Mouse (Mus musculus): ENCODE data around the gene Olfr705. TPM values are rescaled to one million over a fixed set of nuclear protein-coding genes. Genes with fewer than 3 reads are reported as not detected.
"Not testable (repeated sequence)": the region's sequence is repeated elsewhere in the genome, so short reads cannot be mapped to it uniquely, and the experiment has no call there.

The Olfr705 gene
- polyA plus RNA-seq (2016; fragmentation: Nextera tagmentation; extraction: Ambion mirVana), result not detected in 2 replicates

DNA sequence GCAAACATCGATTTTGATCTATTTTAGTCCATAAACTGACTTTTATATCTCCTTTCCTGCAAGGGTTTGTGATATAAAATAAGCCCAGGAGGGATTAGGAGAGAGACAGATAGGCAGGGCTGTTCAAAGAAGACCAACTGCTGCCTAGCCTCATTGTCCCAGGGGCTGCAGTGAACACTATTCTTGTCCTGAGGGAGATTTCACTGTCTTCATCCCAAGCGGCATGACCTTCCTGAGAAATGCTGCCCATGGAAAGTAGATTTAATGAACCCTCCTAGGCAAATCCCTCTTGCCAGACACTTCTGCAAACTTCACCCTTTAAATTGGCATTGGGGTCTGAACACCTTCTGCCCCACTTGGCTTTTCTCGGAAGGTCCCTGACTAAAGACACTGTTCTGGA lies at the start of gene Olfr705:
Gene Olfr705, minus strand, starts transcription at position 101 of the 400 bp plus-strand sequence.
- Histone ChIP-seq H3K4me1 (replicated peaks) (no peaks in the 10 kb centered on the region), H3K27me3 (ENCODE audit: insufficient read depth, poor library complexity, severe bottlenecking) (no peaks in the 10 kb centered on the region), H3K4me3 (no peak within 1 kb of the TSS), H3K27ac (no peak within 1 kb of the TSS), H3K36me3 (no peaks in the 10 kb centered on the region), H3K9me3 (no peaks in the 10 kb centered on the region)
- WGBS, result 86% methylated on average over 3 of the region's 3 CpGs
- DNase-seq (ENCODE audit: low spot score), result no peak

DNA sequence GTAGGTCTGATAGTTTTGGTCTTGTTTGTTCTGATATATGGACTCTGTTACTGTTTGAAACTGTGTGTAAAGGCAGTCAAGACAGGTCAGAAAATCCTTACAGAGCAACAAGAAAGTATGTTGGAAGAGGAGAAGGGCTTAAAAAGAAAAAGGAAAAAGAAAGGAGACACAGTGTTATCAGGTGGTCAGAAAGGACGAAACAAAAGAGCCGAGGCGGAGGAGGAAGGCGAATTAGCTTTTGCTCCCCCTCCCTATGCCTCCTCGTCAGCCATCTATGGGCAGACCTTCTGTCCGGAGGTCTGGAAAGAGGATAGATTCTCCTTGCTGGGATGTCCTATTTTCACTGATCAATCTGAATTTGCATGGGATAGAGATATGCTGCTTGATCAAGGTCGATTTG lies 44.3 kb upstream of the Olfr705 start:
- not testable (repeated sequence) for DNase-seq (ENCODE audit: low spot score); H3K27ac ChIP-seq; H3K4me3 ChIP-seq; H3K27me3 ChIP-seq (ENCODE audit: insufficient read depth, poor library complexity, severe bottlenecking); H3K4me1 ChIP-seq (replicated peaks); H3K36me3 ChIP-seq; H3K9me3 ChIP-seq
- WGBS, result 91% methylated on average over 7 of the region's 7 CpGs

- WGBS, result 80% methylated on average over 2 of the region's 2 CpGs
- Histone ChIP-seq H3K27ac (no peak within 1 kb of the TSS), H3K4me3 (no peak within 1 kb of the TSS), H3K27me3 (ENCODE audit: insufficient read depth, poor library complexity, severe bottlenecking) (no peaks in the 10 kb centered on the region), H3K4me1 (replicated peaks) (no peaks in the 10 kb centered on the region), H3K36me3 (no peaks in the 10 kb centered on the region), H3K9me3 (no peaks in the 10 kb centered on the region)
- no peak for DNase-seq (ENCODE audit: low spot score)
These were observed 31.0 kb upstream of the Olfr705 start, which contains the start of gene Olfr1532-ps1 for GRCm38 (mm10) chr7:106907676-106908075. TSS of gene Olfr1532-ps1 (plus strand) at chr7:106908001.

DNA sequence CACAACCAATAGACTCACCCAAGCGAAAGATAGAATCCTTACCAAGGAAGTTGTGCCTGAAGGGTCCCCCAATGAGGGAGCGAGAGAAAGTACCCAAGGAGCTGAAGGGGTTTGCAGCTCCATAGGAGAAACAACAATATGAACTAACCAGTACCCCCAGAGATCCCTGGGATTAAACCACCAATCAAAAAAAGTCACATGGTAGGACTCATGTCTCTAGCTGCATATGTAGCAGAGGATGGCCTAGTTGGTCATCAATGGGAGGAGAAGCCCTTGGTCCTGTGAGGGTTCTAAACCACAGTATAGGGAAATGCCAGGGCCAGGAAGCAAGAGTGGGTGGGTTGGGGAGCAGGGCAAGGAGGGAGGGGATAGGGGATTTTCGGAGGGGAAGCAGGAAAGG lies 24.4 kb upstream of the Olfr705 start, which contains the start of gene Olfr707:
Gene Olfr707, minus strand, starts transcription at position 101 of the 400 bp plus-strand sequence.
- H3K4me1 ChIP-seq (replicated peaks); H3K9me3 ChIP-seq; H3K36me3 ChIP-seq; H3K27me3 ChIP-seq (ENCODE audit: insufficient read depth, poor library complexity, severe bottlenecking); DNase-seq (ENCODE audit: low spot score); H3K4me3 ChIP-seq; H3K27ac ChIP-seq: not testable (repeated sequence)
- 88% methylated on average over 3 of the region's 3 CpGs for WGBS

DNA sequence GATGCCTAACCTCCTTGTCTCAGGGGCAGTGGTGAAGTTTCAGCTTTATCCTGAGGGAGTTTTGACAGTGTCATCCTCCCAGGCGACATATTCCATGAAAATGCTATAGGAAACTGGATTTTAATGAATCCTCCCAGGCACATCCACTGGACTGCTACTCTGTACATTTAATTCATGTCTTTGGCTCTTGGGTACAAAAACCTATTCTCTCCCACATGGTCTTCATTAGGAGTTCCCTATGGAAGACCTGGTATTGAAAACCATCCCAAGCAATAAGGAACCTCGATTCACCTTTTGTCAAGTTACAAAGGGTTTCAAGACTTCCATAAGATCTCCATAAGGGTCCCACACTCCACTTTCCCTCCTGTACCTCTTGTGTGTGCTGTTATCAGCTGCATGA lies 11.4 kb upstream of the Olfr705 start, which contains the start of gene Olfr706:
Gene Olfr706, minus strand, starts transcription at position 101 of the 400 bp plus-strand sequence.
- DNase-seq (ENCODE audit: low spot score), result no peak
- H3K36me3 ChIP-seq, result no peaks in the 10 kb centered on the region
- no peaks in the 10 kb centered on the region for H3K4me1 ChIP-seq (replicated peaks)
- H3K27me3 ChIP-seq (ENCODE audit: insufficient read depth, poor library complexity, severe bottlenecking), result no peaks in the 10 kb centered on the region
- no peak within 1 kb of the TSS for H3K27ac ChIP-seq
- no peaks in the 10 kb centered on the region for H3K9me3 ChIP-seq
- WGBS, result 85% methylated on average over 2 of the region's 2 CpGs
- no peak within 1 kb of the TSS for H3K4me3 ChIP-seq

DNA sequence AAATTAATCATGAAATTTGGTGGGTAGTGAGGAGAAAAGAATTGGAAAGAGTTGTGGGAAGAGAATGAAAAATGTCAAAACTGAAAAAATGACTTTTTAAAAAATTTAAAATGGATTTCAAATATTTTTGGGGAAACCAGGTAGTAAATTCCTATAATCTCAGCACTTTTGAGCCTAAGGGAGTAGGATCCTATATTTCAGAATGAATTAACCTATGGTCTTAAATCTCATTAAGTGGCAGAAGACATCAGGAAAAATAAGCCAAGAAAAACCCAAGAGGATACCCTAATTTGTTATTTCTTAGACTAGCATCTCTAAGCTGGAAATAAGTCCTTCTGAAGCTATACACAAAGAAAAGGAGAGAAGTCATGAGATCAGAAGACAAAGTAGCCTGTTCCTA lies 13.8 kb downstream of the Olfr705 start, which contains the start of gene Olfr704:
Gene Olfr704, plus strand, starts transcription at position 301 of the 400 bp plus-strand sequence.
- H3K4me3 ChIP-seq, result no peak within 1 kb of the TSS
- no peak within 1 kb of the TSS for H3K27ac ChIP-seq
- H3K27me3 ChIP-seq (ENCODE audit: insufficient read depth, poor library complexity, severe bottlenecking), result no peaks in the 10 kb centered on the region
- no peaks in the 10 kb centered on the region for H3K36me3 ChIP-seq
- H3K9me3 ChIP-seq, result 0 out of 2 replicates have a peak, but pooled peaks cover 2% of the 10 kb centered on the region
- no peak for DNase-seq (ENCODE audit: low spot score)
- H3K4me1 ChIP-seq (replicated peaks), result no peaks in the 10 kb centered on the region

DNA sequence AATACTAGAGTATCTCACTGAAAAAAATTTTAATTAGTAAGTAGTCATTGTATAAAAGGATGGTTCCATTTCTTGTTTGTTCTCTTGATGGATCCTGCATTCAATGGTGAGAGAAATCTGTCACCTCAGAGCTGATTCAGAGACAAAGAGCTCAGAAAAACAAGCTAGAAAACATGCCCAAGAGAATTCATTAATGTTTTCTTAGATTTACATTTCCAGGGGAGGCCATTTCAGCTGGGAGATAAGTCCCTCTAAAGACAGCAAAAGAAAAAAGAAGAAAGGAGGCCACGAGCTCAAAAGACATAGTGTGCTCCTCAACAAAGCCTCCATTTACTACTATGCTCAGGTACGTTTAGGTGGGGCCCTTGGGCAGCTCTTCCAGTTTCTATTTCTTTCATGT lies 33.6 kb downstream of the Olfr705 start, which contains the start of gene Olfr703:
Gene Olfr703, plus strand, starts transcription at position 301 of the 400 bp plus-strand sequence.
- Histone ChIP-seq H3K27me3 (ENCODE audit: insufficient read depth, poor library complexity, severe bottlenecking) (no peaks in the 10 kb centered on the region), H3K36me3 (no peaks in the 10 kb centered on the region), H3K4me3 (no peak within 1 kb of the TSS), H3K4me1 (replicated peaks) (no peaks in the 10 kb centered on the region), H3K9me3 (no peaks in the 10 kb centered on the region), H3K27ac (no peak within 1 kb of the TSS)
- no peak for DNase-seq (ENCODE audit: low spot score)
- 62% methylated on average over 2 of the region's 2 CpGs for WGBS

GRCm38 (mm10) chr7:106833793-106834192 lies 42.9 kb downstream of the Olfr705 start, which contains the start of gene Olfr702:
TSS of gene Olfr702 (minus strand) at chr7:106833893.
- Histone ChIP-seq H3K9me3 (no peaks in the 10 kb centered on the region), H3K27me3 (ENCODE audit: insufficient read depth, poor library complexity, severe bottlenecking) (no peaks in the 10 kb centered on the region), H3K4me1 (replicated peaks) (no peaks in the 10 kb centered on the region), H3K36me3 (no peaks in the 10 kb centered on the region), H3K27ac (no peak within 1 kb of the TSS), H3K4me3 (no peak within 1 kb of the TSS)
- no peak for DNase-seq (ENCODE audit: low spot score)

Other genes with a start within 250 kb of the Olfr705 start
- not detected in 2 replicates for gene Olfr693, start 196.3 kb downstream of the Olfr705 start, polyA plus RNA-seq (2016; fragmentation: Nextera tagmentation; extraction: Ambion mirVana)
- gene Olfr694, start 185.1 kb downstream of the Olfr705 start, polyA plus RNA-seq (2016; fragmentation: Nextera tagmentation; extraction: Ambion mirVana), result not detected in 2 replicates
- not detected in 2 replicates for gene Olfr695, start 160.5 kb downstream of the Olfr705 start, polyA plus RNA-seq (2016; fragmentation: Nextera tagmentation; extraction: Ambion mirVana)
- gene Olfr697, start 134.4 kb downstream of the Olfr705 start, polyA plus RNA-seq (2016; fragmentation: Nextera tagmentation; extraction: Ambion mirVana), result not detected in 2 replicates
- gene Olfr698, start 121.5 kb downstream of the Olfr705 start, polyA plus RNA-seq (2016; fragmentation: Nextera tagmentation; extraction: Ambion mirVana), result not detected in 2 replicates
- not detected in 2 replicates for gene Olfr699, start 83.7 kb downstream of the Olfr705 start, polyA plus RNA-seq (2016; fragmentation: Nextera tagmentation; extraction: Ambion mirVana)
- gene Olfr700, start 68.1 kb downstream of the Olfr705 start, polyA plus RNA-seq (2016; fragmentation: Nextera tagmentation; extraction: Ambion mirVana), result not detected in 2 replicates
- not detected in 2 replicates for gene Olfr701, start 62.8 kb downstream of the Olfr705 start, polyA plus RNA-seq (2016; fragmentation: Nextera tagmentation; extraction: Ambion mirVana)
- gene Olfr702, start 43.0 kb downstream of the Olfr705 start, polyA plus RNA-seq (2016; fragmentation: Nextera tagmentation; extraction: Ambion mirVana), result not detected in 2 replicates
- gene Olfr703, start 33.5 kb downstream of the Olfr705 start, polyA plus RNA-seq (2016; fragmentation: Nextera tagmentation; extraction: Ambion mirVana), result not detected in 2 replicates
- not detected in 2 replicates for gene Olfr704, start 13.7 kb downstream of the Olfr705 start, polyA plus RNA-seq (2016; fragmentation: Nextera tagmentation; extraction: Ambion mirVana)
- not detected in 2 replicates for gene Olfr706, start 11.3 kb upstream of the Olfr705 start, polyA plus RNA-seq (2016; fragmentation: Nextera tagmentation; extraction: Ambion mirVana)
- gene Olfr707, start 24.4 kb upstream of the Olfr705 start, polyA plus RNA-seq (2016; fragmentation: Nextera tagmentation; extraction: Ambion mirVana), result not detected in 2 replicates
- gene Olfr1532-ps1, start 31.1 kb upstream of the Olfr705 start, polyA plus RNA-seq (2016; fragmentation: Nextera tagmentation; extraction: Ambion mirVana), result not detected in 2 replicates
- not detected in 2 replicates for gene Olfr709-ps1, start 55.3 kb upstream of the Olfr705 start, polyA plus RNA-seq (2016; fragmentation: Nextera tagmentation; extraction: Ambion mirVana)
- not detected in 2 replicates for gene Olfr710, start 71.4 kb upstream of the Olfr705 start, polyA plus RNA-seq (2016; fragmentation: Nextera tagmentation; extraction: Ambion mirVana)
- not detected in 2 replicates for gene Olfr6, start 87.0 kb upstream of the Olfr705 start, polyA plus RNA-seq (2016; fragmentation: Nextera tagmentation; extraction: Ambion mirVana)
- gene Olfr711, start 98.6 kb upstream of the Olfr705 start, polyA plus RNA-seq (2016; fragmentation: Nextera tagmentation; extraction: Ambion mirVana), result not detected in 2 replicates
- not detected in 2 replicates for gene Olfr2, start 129.2 kb upstream of the Olfr705 start, polyA plus RNA-seq (2016; fragmentation: Nextera tagmentation; extraction: Ambion mirVana)
- not detected in 2 replicates for gene Olfr713, start 154.3 kb upstream of the Olfr705 start, polyA plus RNA-seq (2016; fragmentation: Nextera tagmentation; extraction: Ambion mirVana)
- not detected in 2 replicates for gene Olfr714, start 194.1 kb upstream of the Olfr705 start, polyA plus RNA-seq (2016; fragmentation: Nextera tagmentation; extraction: Ambion mirVana)
- not detected in 2 replicates for gene Olfr17, start 216.3 kb upstream of the Olfr705 start, polyA plus RNA-seq (2016; fragmentation: Nextera tagmentation; extraction: Ambion mirVana)
- not detected in 2 replicates for gene Olfr715b, start 233.5 kb upstream of the Olfr705 start, polyA plus RNA-seq (2016; fragmentation: Nextera tagmentation; extraction: Ambion mirVana)